Mouse (Mus musculus): ENCODE data around the gene Zc3h15.

- peak; percentile 64; the same call in 1 of the 2 replicates for TF ChIP-seq CTCF (IDR thresholded peaks at IDR 0.05; ENCODE audit: extremely low read depth, insufficient read length, insufficient replicate concordance, low read depth, low read length)
- peak; percentile 91 for TF ChIP-seq POLR2A (IDR thresholded peaks at IDR 0.05; ENCODE audit: low read depth, low read length)
These were observed at the start of gene Zc3h15 for GRCm38 (mm10) chr2:83644276-83645252.

All from small intestine, adult 2 months (tissue).